Mouse (Mus musculus) cortical plate, adult 2 months (tissue): Measurements from ENCODE around the gene Ifna12.

Experiments used
- CTCF ChIP-seq: fragments of 200-500 bp; IDR thresholded peaks from 2 replicates; pipeline ENCODE4 v1.5.1; 2011; ENCODE audit warnings: mild to moderate bottlenecking, control low read depth, low read length; ENCODE audit not compliant: insufficient read depth; ENCODE audit errors: extremely low read depth
- POLR2A ChIP-seq: fragments of 200-500 bp; IDR thresholded peaks from 2 replicates; pipeline ENCODE4 v1.6.1; 2011; ENCODE audit warnings: mild to moderate bottlenecking, low read length, control low read depth; ENCODE audit not compliant: insufficient read depth; ENCODE audit errors: extremely low read depth

DNA sequence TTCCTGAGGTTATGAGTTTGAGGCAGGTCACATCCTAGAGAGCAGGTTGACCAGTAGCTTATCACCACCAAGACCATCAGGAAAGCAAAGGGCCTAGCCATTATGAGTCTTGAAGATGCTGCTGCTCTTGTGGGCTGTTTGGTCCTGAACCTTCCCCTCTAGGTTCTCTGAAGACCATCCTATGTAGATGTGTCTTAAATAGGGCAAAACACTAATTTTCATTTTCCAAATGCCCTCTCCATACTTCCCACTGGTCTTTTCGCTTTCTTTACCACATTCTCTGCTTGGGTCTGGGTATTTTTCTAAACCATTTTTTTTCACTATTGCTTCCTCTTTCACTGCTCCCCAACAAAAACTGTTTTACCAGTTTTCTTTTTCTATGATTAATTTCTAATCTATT, 10.9 kb downstream of the Ifna12 start, which contains the start of gene Ifna9:
- TF ChIP-seq CTCF (no peak), POLR2A (no peak)
